Mouse (Mus musculus): Measurements from ENCODE around the gene Fos.

DNA sequence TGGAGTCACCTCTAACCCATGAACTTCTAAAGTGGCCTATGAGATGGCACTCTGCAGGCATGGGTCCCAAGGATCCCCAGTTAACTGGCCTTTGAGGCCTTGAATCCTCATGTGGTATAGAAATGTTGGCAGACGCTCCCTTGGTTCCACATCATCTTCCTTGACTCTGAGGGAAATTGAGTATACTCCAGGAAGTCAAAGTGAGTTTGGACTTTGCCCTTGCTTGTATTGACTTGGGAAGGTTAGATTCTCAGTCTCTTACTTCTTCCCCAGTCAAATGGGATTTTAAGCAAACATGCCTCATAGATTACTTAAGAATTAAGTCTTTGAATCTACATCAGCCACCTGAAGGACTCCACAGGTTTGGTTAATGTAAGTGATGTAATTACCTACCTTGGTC lies 24.2 kb upstream of the Fos start:
- TF ChIP-seq EP300 (IDR thresholded peaks at IDR 0.05): no peak
- TF ChIP-seq CTCF (IDR thresholded peaks at IDR 0.05): no peak
